Comparison of ENCODE assay signal across 11 mouse cellular contexts in genomic region chr4:119852483-119852882, GRCm38 (mm10).
DNase-seq lines count a peak whose midpoint lies in the region; ATAC-seq and TF ChIP-seq lines count a peak whose summit lies in the region.
"Had no signal": no experiment of that assay in that cellular context is flagged by ENCODE, and none has a peak within 500 bp of the region (broad histone marks: within the 10 kb centered on the region; RNA-seq: fewer than 3 reads in every experiment).

No protein-coding gene starts in this region.

- H3K27ac ChIP-seq in kidney, embryonic 16.5 days (ENCODE audit: low read length), result no peak overlapping the region
- H3K27ac ChIP-seq in stomach, postnatal 0 days (replicated peaks), result no peak overlapping the region
- no peak overlapping the region for H3K27ac ChIP-seq in forebrain, embryonic 13.5 days
- H3K27ac ChIP-seq: heart, embryonic 13.5 days had no signal

- no peaks in the 10 kb centered on the region for H3K9me3 ChIP-seq in kidney, embryonic 16.5 days (ENCODE audit: low read length)
- no peaks in the 10 kb centered on the region for H3K9me3 ChIP-seq in stomach, postnatal 0 days (ENCODE audit: control insufficient read depth, low read length)
- H3K9me3 ChIP-seq in forebrain, embryonic 13.5 days (replicated peaks), result no peaks in the 10 kb centered on the region
- H3K9me3 ChIP-seq: heart, embryonic 13.5 days had no signal

- H3K4me3 ChIP-seq in kidney, embryonic 16.5 days (ENCODE audit: low read length), result no peak overlapping the region
- H3K4me3 ChIP-seq in stomach, postnatal 0 days (ENCODE audit: low read depth, low read length), result no peak overlapping the region
- no peak overlapping the region for H3K4me3 ChIP-seq in forebrain, embryonic 13.5 days
- H3K4me3 ChIP-seq: heart, embryonic 13.5 days; myocyte had no signal

- no peaks in the 10 kb centered on the region for H3K4me1 ChIP-seq in kidney, embryonic 16.5 days (ENCODE audit: insufficient read depth, low read length)
- no peaks in the 10 kb centered on the region for H3K4me1 ChIP-seq in stomach, postnatal 0 days (replicated peaks; ENCODE audit: control insufficient read depth, insufficient read depth)
- peaks cover 3% of the 10 kb centered on the region; the same call in 1 of the 2 replicates for H3K4me1 ChIP-seq in forebrain, embryonic 13.5 days

- peak; percentile 10 for DNase-seq in kidney, adult 11 months
- DNase-seq in adrenal gland, postnatal 25 days, result peak; percentile 46
- DNase-seq in kidney, postnatal 25 days, result peak; percentile 54 to 75
- peak; percentile 92 for DNase-seq in stomach, postnatal 0 days (ENCODE audit: low spot score)
- no peak for DNase-seq in right cerebral cortex, postnatal 4 days

- 62% methylated on average over 8 of the region's 8 CpGs for WGBS in kidney, embryonic 16.5 days
- 46% methylated on average over 8 of the region's 8 CpGs for WGBS in stomach, postnatal 0 days
- 67% methylated on average over 8 of the region's 8 CpGs for WGBS in forebrain, embryonic 13.5 days

- H3K27me3 ChIP-seq in kidney, embryonic 16.5 days (ENCODE audit: insufficient read depth, low read length), result no peaks in the 10 kb centered on the region
- H3K27me3 ChIP-seq in stomach, postnatal 0 days (ENCODE audit: control insufficient read depth, insufficient read depth, low read length), result no peaks in the 10 kb centered on the region
- no peaks in the 10 kb centered on the region for H3K27me3 ChIP-seq in forebrain, embryonic 13.5 days
- H3K27me3 ChIP-seq: heart, embryonic 13.5 days had no signal

- TF ChIP-seq EP300 in stomach, postnatal 0 days (optimal IDR thresholded peaks at IDR 0.05), result no peak

- H3K4me2 ChIP-seq in kidney, embryonic 16.5 days (replicated peaks; ENCODE audit: low read depth, low read length), result no peak overlapping the region
- no peak overlapping the region for H3K4me2 ChIP-seq in stomach, postnatal 0 days (replicated peaks; ENCODE audit: low read depth)
- no peak overlapping the region for H3K4me2 ChIP-seq in forebrain, embryonic 13.5 days
- H3K4me2 ChIP-seq: heart, embryonic 13.5 days had no signal

- H3K9ac ChIP-seq in kidney, embryonic 16.5 days (replicated peaks; ENCODE audit: low read length), result no peak overlapping the region
- H3K9ac ChIP-seq in stomach, postnatal 0 days (ENCODE audit: low read length), result no peak overlapping the region
- no peak overlapping the region for H3K9ac ChIP-seq in forebrain, embryonic 13.5 days
- H3K9ac ChIP-seq: heart, embryonic 13.5 days had no signal

- no peak for ATAC-seq in kidney, embryonic 16.5 days (ENCODE audit: low FRiP score, low TSS enrichment)
- ATAC-seq in stomach, postnatal 0 days (ENCODE audit: low FRiP score, low TSS enrichment), result peak; percentile 90
- ATAC-seq in monocyte, adult 5-6 weeks (replicated peaks; ENCODE audit: insufficient number of reproducible peaks, low FRiP score, low TSS enrichment, poor library complexity, severe bottlenecking), result no peak
- no peak for ATAC-seq in forebrain, embryonic 13.5 days

- no peaks in the 10 kb centered on the region for H3K36me3 ChIP-seq in kidney, embryonic 16.5 days (ENCODE audit: insufficient read depth, low read length)
- no peaks in the 10 kb centered on the region for H3K36me3 ChIP-seq in stomach, postnatal 0 days (ENCODE audit: control insufficient read depth, insufficient read depth, low read length)
- H3K36me3 ChIP-seq in forebrain, embryonic 13.5 days (ENCODE audit: poor library complexity, severe bottlenecking), result no peaks in the 10 kb centered on the region
- H3K36me3 ChIP-seq: G1E; heart, embryonic 13.5 days had no signal

- TF ChIP-seq CTCF in stomach, postnatal 0 days (IDR thresholded peaks at IDR 0.05; ENCODE audit: low read depth), result no peak
